Mouse (Mus musculus) embryonic facial prominence, embryonic 13.5 days (tissue): ENCODE data around the gene Siglece. TPM values are rescaled to one million over a fixed set of nuclear protein-coding genes. Genes with fewer than 3 reads are reported as not detected.
"Not testable (repeated sequence)": the region's sequence is repeated elsewhere in the genome, so short reads cannot be mapped to it uniquely, and the experiment has no call there.

Experiments used
- ATAC-seq: fragments of 200-750 bp; cut with Nextera tagmentation; 2 replicates; pipeline ENCODE4 v1.8.0; 2017; ENCODE audit warnings: low read depth; ENCODE audit not compliant: insufficient number of reproducible peaks, insufficient read depth, low FRiP score, low TSS enrichment
- H3K27ac ChIP-seq: fragments of 300-500 bp; sonication (generic); 2 replicates; pipeline ENCODE4 v1.5.1; 2015; ENCODE audit warnings: moderate library complexity, mild to moderate bottlenecking, inconsistent platforms
- H3K27me3 ChIP-seq: fragments of 300-500 bp; sonication (generic); 2 replicates; pipeline ENCODE4 v1.6.1; 2015; ENCODE audit warnings: mild to moderate bottlenecking, inconsistent platforms
- H3K36me3 ChIP-seq: fragments of 300-500 bp; sonication (generic); 2 replicates; pipeline ENCODE4 v1.6.1; 2015; ENCODE audit warnings: mild to moderate bottlenecking, inconsistent platforms
- H3K4me1 ChIP-seq: fragments of 300-500 bp; sonication (generic); 2 replicates; pipeline ENCODE4 v1.6.1; 2015; ENCODE audit warnings: inconsistent platforms
- H3K4me2 ChIP-seq: fragments of 300-500 bp; sonication (generic); 2 replicates; pipeline ENCODE4 v1.6.1; 2015; ENCODE audit warnings: moderate library complexity, mild to moderate bottlenecking, inconsistent platforms
- H3K4me3 ChIP-seq: fragments of 300-500 bp; sonication (generic); 2 replicates; pipeline ENCODE4 v1.5.1; 2015; ENCODE audit warnings: mild to moderate bottlenecking, inconsistent platforms
- H3K9ac ChIP-seq: fragments of 300-500 bp; sonication (generic); 2 replicates; pipeline ENCODE4 v1.6.1; 2015; ENCODE audit warnings: mild to moderate bottlenecking, inconsistent platforms
- H3K9me3 ChIP-seq: fragments of 300-500 bp; sonication (generic); 2 replicates; pipeline ENCODE4 v1.6.1; 2016; ENCODE audit warnings: inconsistent platforms
- WGBS: fragments of 180-500 bp; shearing (Covaris S2); methylation state at CpG from one replicate; pipeline ENCODE4 v1.1.7; 2015; ENCODE audit warnings: mixed read lengths; 5-methylcytosine and 5-hydroxymethylcytosine counted together
- polyA plus RNA-seq: library from polyadenylated mRNA; unstranded; fragments of >200 nt; fragmentation: Nextera tagmentation; extraction: Ambion mirVana; gene quantifications from 2 replicates; pipeline ENCODE4 v1.2.1, GENCODE M21; 2015

Gene Siglece
- polyA plus RNA-seq, 1 experiment from 2014 or later: 0.69 TPM

- H3K27me3 ChIP-seq, H3K27ac ChIP-seq, H3K9ac ChIP-seq, H3K4me2 ChIP-seq, H3K4me1 ChIP-seq, ATAC-seq, H3K36me3 ChIP-seq, H3K9me3 ChIP-seq, H3K4me3 ChIP-seq: not testable (repeated sequence)
- WGBS: 83% methylated on average over 4 of the region's 4 CpGs
Observed at GRCm38 (mm10) chr7:43667221-43667620, 7.3 kb upstream of the Siglece start.

- Histone ChIP-seq H3K4me3 (no peak overlapping the region), H3K4me1 (no peaks in the 10 kb centered on the region), H3K27ac (no peak overlapping the region), H3K9me3 (no peaks in the 10 kb centered on the region), H3K36me3 (no peaks in the 10 kb centered on the region), H3K9ac (no peak overlapping the region), H3K27me3 (no peaks in the 10 kb centered on the region), H3K4me2 (no peak overlapping the region)
- WGBS: 84% methylated on average over 1 of the region's 1 CpGs
- no peak for ATAC-seq
Observed at GRCm38 (mm10) chr7:43662804-43663203, 2.8 kb upstream of the Siglece start.

DNA sequence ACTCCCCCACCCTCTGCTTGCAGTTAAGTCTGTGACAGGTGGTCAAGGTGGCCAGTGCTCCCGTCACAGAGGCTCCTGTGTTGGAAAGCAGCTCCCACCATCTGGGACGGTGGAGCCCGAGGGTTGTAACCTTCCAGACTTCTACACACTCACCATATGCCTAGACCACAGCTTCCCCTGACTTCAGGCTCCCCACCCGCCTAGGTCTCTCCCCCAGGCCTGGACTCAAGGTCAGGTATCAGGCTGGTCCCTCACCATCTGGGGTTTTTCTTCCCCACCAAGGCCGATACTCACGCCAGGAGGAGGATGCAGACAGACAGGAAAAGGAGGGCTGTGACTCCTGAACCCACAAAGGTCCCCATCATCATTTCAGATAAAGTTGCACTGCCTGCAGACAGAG lies 3.7 kb downstream of the Siglece start:
- WGBS: 59% methylated on average over 6 of the region's 6 CpGs
- no peak for ATAC-seq
- H3K27ac ChIP-seq: no peak overlapping the region
- H3K4me2 ChIP-seq: no peak overlapping the region
- H3K4me1 ChIP-seq: no peaks in the 10 kb centered on the region
- no peak overlapping the region for H3K9ac ChIP-seq
- no peaks in the 10 kb centered on the region for H3K36me3 ChIP-seq
- H3K27me3 ChIP-seq: no peaks in the 10 kb centered on the region
- 0 out of 2 replicates have a peak, but pooled peaks cover 6% of the 10 kb centered on the region for H3K9me3 ChIP-seq
- no peak overlapping the region for H3K4me3 ChIP-seq

- Histone ChIP-seq H3K4me2 (no peak overlapping the region), H3K4me3 (no peak overlapping the region), H3K36me3 (no peaks in the 10 kb centered on the region), H3K27me3 (no peaks in the 10 kb centered on the region), H3K9ac (no peak overlapping the region), H3K4me1 (no peaks in the 10 kb centered on the region), H3K9me3 (0 out of 2 replicates have a peak, but pooled peaks cover 7% of the 10 kb centered on the region), H3K27ac (no peak overlapping the region)
- ATAC-seq: no peak
- 82% methylated on average over 3 of the region's 3 CpGs for WGBS
Observed at GRCm38 (mm10) chr7:43654519-43654918, 5.4 kb downstream of the Siglece start.

DNA sequence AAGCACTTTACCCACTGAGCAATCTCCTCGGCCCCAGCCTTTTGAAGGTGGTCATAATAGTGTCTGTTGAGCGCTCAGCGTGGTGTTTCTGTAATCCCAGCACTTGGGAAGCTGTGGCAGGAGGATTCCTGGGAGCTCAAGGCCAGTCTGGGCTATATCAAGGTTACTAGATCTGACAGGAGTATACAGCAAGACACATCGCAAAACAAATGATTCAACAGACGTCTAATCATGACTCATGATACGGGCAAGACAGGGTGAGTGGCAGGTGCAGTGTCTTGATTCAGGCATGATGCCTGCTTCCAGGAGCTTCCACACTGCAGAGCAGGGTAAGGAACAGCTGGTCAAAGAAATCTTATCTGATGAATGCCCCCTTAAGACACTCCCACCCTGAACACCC lies 7.3 kb downstream of the Siglece start:
- no peak overlapping the region for H3K4me3 ChIP-seq
- no peak for ATAC-seq
- WGBS: 87% methylated on average over 6 of the region's 6 CpGs

GRCm38 (mm10) chr7:43643046-43643652 lies 16.8 kb downstream of the Siglece start:
- no peak for ATAC-seq
- H3K36me3 ChIP-seq: no peaks in the 10 kb centered on the region
- no peak overlapping the region for H3K4me3 ChIP-seq
- H3K27me3 ChIP-seq: no peaks in the 10 kb centered on the region
- 0 out of 2 replicates have a peak, but pooled peaks cover 4% of the 10 kb centered on the region for H3K4me1 ChIP-seq
- H3K9ac ChIP-seq: no peak overlapping the region
- no peak overlapping the region for H3K27ac ChIP-seq
- H3K9me3 ChIP-seq: no peaks in the 10 kb centered on the region
- no peak overlapping the region for H3K4me2 ChIP-seq
- WGBS: 82% methylated on average over 17 of the region's 17 CpGs

More for the DNA sequence above, 7.3 kb downstream of the Siglece start:
- Histone ChIP-seq H3K27me3 (no peaks in the 10 kb centered on the region), H3K4me2 (no peak overlapping the region), H3K9me3 (0 out of 2 replicates have a peak, but pooled peaks cover 7% of the 10 kb centered on the region), H3K9ac (no peak overlapping the region), H3K27ac (no peak overlapping the region), H3K4me1 (no peaks in the 10 kb centered on the region), H3K36me3 (no peaks in the 10 kb centered on the region)

- Histone ChIP-seq H3K36me3 (no peaks in the 10 kb centered on the region), H3K4me1 (0 out of 2 replicates have a peak, but pooled peaks cover 4% of the 10 kb centered on the region), H3K27me3 (no peaks in the 10 kb centered on the region), H3K27ac (no peak overlapping the region), H3K9me3 (no peaks in the 10 kb centered on the region), H3K4me3 (no peak overlapping the region), H3K4me2 (no peak overlapping the region), H3K9ac (no peak overlapping the region)
- WGBS: 81% methylated on average over 5 of the region's 5 CpGs
- ATAC-seq: no peak
Observed at GRCm38 (mm10) chr7:43642587-43642986, 17.4 kb downstream of the Siglece start.

- Histone ChIP-seq H3K36me3 (no peaks in the 10 kb centered on the region), H3K9me3 (no peaks in the 10 kb centered on the region), H3K4me2 (no peak overlapping the region), H3K9ac (no peak overlapping the region), H3K4me1 (no peaks in the 10 kb centered on the region), H3K27ac (no peak overlapping the region), H3K27me3 (no peaks in the 10 kb centered on the region), H3K4me3 (no peak overlapping the region)
- ATAC-seq: no peak
- WGBS: 81% methylated on average over 1 of the region's 1 CpGs
Observed at GRCm38 (mm10) chr7:43637118-43637517, 22.8 kb downstream of the Siglece start.

- Histone ChIP-seq H3K36me3 (no peaks in the 10 kb centered on the region), H3K27ac (no peak overlapping the region), H3K9ac (no peak overlapping the region), H3K4me1 (no peaks in the 10 kb centered on the region), H3K27me3 (no peaks in the 10 kb centered on the region), H3K4me3 (no peak overlapping the region), H3K9me3 (no peaks in the 10 kb centered on the region), H3K4me2 (no peak overlapping the region)
- no peak for ATAC-seq
- WGBS: 49% methylated on average over 2 of the region's 2 CpGs
Observed at GRCm38 (mm10) chr7:43636194-43636593, 23.8 kb downstream of the Siglece start.

- no peaks in the 10 kb centered on the region for H3K9me3 ChIP-seq
- no peak within 1 kb of the TSS for H3K9ac ChIP-seq
- WGBS: 68% methylated on average over 6 of the region's 6 CpGs
- ATAC-seq: no peak
- no peaks in the 10 kb centered on the region for H3K36me3 ChIP-seq
- H3K4me3 ChIP-seq: no peak within 1 kb of the TSS
- H3K4me1 ChIP-seq: no peaks in the 10 kb centered on the region
- no peak within 1 kb of the TSS for H3K27ac ChIP-seq
- no peaks in the 10 kb centered on the region for H3K27me3 ChIP-seq
- no peak within 1 kb of the TSS for H3K4me2 ChIP-seq
Observed at GRCm38 (mm10) chr7:43634500-43634899, 25.5 kb downstream of the Siglece start, which contains the start of gene Ceacam18. TSS of gene Ceacam18 (plus strand) at chr7:43634707.

DNA sequence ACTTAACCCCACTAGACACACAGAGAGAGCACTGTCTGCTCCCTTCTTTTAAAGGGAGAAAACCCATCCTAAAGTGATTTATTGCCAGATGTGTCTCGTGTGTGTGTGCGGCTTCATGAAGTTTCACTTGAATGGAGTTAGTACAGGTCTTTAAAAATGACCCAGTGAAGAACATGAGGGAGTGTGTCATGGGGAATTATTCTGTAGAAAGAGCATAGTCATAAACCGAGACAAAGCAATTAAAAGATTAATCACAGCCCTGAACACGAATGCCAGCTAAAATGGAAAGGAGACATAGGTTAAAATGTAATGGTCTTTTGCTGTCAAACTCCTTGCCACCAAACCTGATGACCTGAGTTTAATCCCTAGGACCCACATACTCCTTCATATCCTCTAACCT lies 26.0 kb downstream of the Siglece start:
- Histone ChIP-seq H3K9me3 (no peaks in the 10 kb centered on the region), H3K27me3 (no peaks in the 10 kb centered on the region), H3K36me3 (no peaks in the 10 kb centered on the region), H3K4me3 (no peak overlapping the region), H3K27ac (no peak overlapping the region), H3K9ac (no peak overlapping the region), H3K4me1 (no peaks in the 10 kb centered on the region), H3K4me2 (no peak overlapping the region)
- 72% methylated on average over 4 of the region's 4 CpGs for WGBS
- ATAC-seq: no peak

- 78% methylated on average over 8 of the region's 8 CpGs for WGBS
- H3K27me3 ChIP-seq: no peaks in the 10 kb centered on the region
- H3K9me3 ChIP-seq: no peaks in the 10 kb centered on the region
- no peak for ATAC-seq
- H3K27ac ChIP-seq: no peak overlapping the region
- no peaks in the 10 kb centered on the region for H3K36me3 ChIP-seq
- no peak overlapping the region for H3K4me2 ChIP-seq
- H3K4me1 ChIP-seq: no peaks in the 10 kb centered on the region
- H3K4me3 ChIP-seq: no peak overlapping the region
- no peak overlapping the region for H3K9ac ChIP-seq
Observed at GRCm38 (mm10) chr7:43625794-43626422, 34.1 kb downstream of the Siglece start.
